Mouse (Mus musculus) kidney, embryonic 14.5 days (tissue): Measurements from ENCODE around the gene Spi1. TPM values are rescaled to one million over a fixed set of nuclear protein-coding genes. Genes with fewer than 3 reads are reported as not detected.

ENCODE experiments used
- ATAC-seq: fragments of 200-750 bp; cut with Nextera tagmentation; 2 replicates; pipeline ENCODE4 v1.8.0; 2017; ENCODE audit warnings: moderate number of reproducible peaks, mild to moderate bottlenecking, moderate TSS enrichment, moderate library complexity; ENCODE audit not compliant: low FRiP score, low TSS enrichment
- H3K27ac ChIP-seq: fragments of 300-500 bp; sonication (generic); 2 replicates; pipeline ENCODE4 v1.5.1; 2014; ENCODE audit warnings: low read depth, mild to moderate bottlenecking, low read length, moderate library complexity, mixed read lengths
- H3K27me3 ChIP-seq: fragments of 300-500 bp; sonication (generic); 2 replicates; pipeline ENCODE4 v1.6.1; 2014; ENCODE audit warnings: mild to moderate bottlenecking, low read length; ENCODE audit not compliant: control insufficient read depth, insufficient read depth
- H3K36me3 ChIP-seq: fragments of 300-500 bp; sonication (generic); 2 replicates; pipeline ENCODE4 v1.6.1; 2014; ENCODE audit warnings: low read length, mixed read lengths; ENCODE audit not compliant: control insufficient read depth, insufficient read depth
- H3K4me1 ChIP-seq: fragments of 300-500 bp; sonication (generic); 2 replicates; pipeline ENCODE4 v1.6.1; 2014; ENCODE audit warnings: low read length, mixed read lengths; ENCODE audit not compliant: control insufficient read depth, insufficient read depth
- H3K4me2 ChIP-seq: fragments of 300-500 bp; sonication (generic); replicated peaks from 2 replicates; pipeline ENCODE4 v1.6.1; 2014; ENCODE audit warnings: low read depth, mild to moderate bottlenecking, low read length
- H3K4me3 ChIP-seq: fragments of 300-500 bp; sonication (generic); 2 replicates; pipeline ENCODE4 v1.5.1; 2014; ENCODE audit warnings: mild to moderate bottlenecking, low read length
- H3K9ac ChIP-seq: fragments of 300-500 bp; sonication (generic); 2 replicates; pipeline ENCODE4 v1.6.1; 2014; ENCODE audit warnings: low read depth, mild to moderate bottlenecking, low read length, moderate library complexity
- H3K9me3 ChIP-seq: fragments of 300-500 bp; sonication (generic); 2 replicates; pipeline ENCODE4 v1.6.1; 2016; ENCODE audit warnings: low read length; ENCODE audit not compliant: control insufficient read depth
- WGBS: fragments of 180-500 bp; shearing (Covaris S2); extraction: QIAGEN DNeasy Blood & Tissue Kit; methylation state at CpG from one replicate; pipeline ENCODE4 v1.1.7; 2014; 5-methylcytosine and 5-hydroxymethylcytosine counted together
- polyA plus RNA-seq: library from polyadenylated mRNA; unstranded; fragments of >200 nt; fragmentation: Nextera tagmentation; extraction: Ambion mirVana; gene quantifications from 2 replicates; pipeline ENCODE4 v1.2.1, GENCODE M21; 2014

Spi1 gene
- polyA plus RNA-seq, 1 experiment from 2014 or later: 2.2 TPM

DNA sequence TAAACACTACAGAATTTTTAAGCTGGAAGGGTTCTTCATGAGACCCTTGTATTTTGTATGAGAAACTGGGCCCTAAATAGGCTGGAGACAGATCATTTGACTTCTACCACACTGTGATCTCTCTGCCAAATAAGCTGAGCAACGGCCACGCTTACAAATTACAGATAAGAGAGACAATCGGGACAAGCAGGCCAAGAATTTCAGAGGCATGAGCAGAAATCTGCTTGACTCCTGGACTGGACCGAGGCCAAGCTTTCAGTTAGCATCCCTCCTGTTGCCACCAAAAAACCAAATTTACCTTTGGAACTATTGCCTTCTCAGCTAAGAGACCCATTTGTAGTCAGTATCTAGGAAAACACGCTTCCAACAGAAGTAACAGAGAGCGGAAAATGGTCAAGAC is 78.4 kb downstream of the Spi1 start:
- Histone ChIP-seq H3K9me3 (no peaks in the 10 kb centered on the region), H3K4me1 (no peaks in the 10 kb centered on the region), H3K27ac (no peak overlapping the region), H3K27me3 (no peaks in the 10 kb centered on the region), H3K4me3 (no peak overlapping the region), H3K9ac (no peak overlapping the region), H3K36me3 (peaks cover 11% of the 10 kb centered on the region; the same call in 1 of the 2 replicates), H3K4me2 (no peak overlapping the region)
- WGBS: 88% methylated on average over 6 of the region's 6 CpGs
- no peak for ATAC-seq

GRCm38 (mm10) chr2:91162952-91163351 is 80.8 kb downstream of the Spi1 start:
- no peak overlapping the region for H3K4me2 ChIP-seq
- no peaks in the 10 kb centered on the region for H3K9me3 ChIP-seq
- no peak for ATAC-seq
- WGBS: 80% methylated on average over 4 of the region's 4 CpGs
- H3K4me3 ChIP-seq: no peak overlapping the region
- H3K36me3 ChIP-seq: peaks cover 15% of the 10 kb centered on the region
- H3K9ac ChIP-seq: no peak overlapping the region
- H3K27me3 ChIP-seq: no peaks in the 10 kb centered on the region
- no peak overlapping the region for H3K27ac ChIP-seq
- no peaks in the 10 kb centered on the region for H3K4me1 ChIP-seq

DNA sequence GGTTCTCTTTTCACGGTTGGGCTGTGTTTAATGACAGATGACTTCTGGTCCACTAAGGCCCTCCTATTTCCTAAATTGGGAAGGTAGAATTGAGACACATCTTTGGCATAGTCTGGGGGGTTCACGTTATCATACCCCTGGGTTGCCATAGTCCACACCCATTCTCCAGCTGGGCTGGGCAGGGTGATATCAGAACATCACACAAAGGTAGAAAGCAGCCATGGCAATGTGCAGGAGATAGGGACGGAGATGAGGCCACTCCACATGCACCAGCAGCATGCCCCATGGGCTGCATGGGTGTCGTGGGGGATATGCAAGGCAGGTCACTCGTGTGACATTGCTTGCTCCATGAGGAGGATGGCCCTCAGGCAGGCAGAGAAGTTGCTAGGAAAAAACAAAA is 81.3 kb downstream of the Spi1 start:
- no peak overlapping the region for H3K27ac ChIP-seq
- H3K4me1 ChIP-seq: no peaks in the 10 kb centered on the region
- WGBS: 75% methylated on average over 5 of the region's 5 CpGs
- no peak overlapping the region for H3K4me3 ChIP-seq
- no peaks in the 10 kb centered on the region for H3K9me3 ChIP-seq
- H3K9ac ChIP-seq: no peak overlapping the region
- no peak overlapping the region for H3K4me2 ChIP-seq
- ATAC-seq: no peak
- peaks cover 13% of the 10 kb centered on the region for H3K36me3 ChIP-seq
- no peaks in the 10 kb centered on the region for H3K27me3 ChIP-seq

- Histone ChIP-seq H3K9me3 (no peaks in the 10 kb centered on the region), H3K27me3 (no peaks in the 10 kb centered on the region), H3K9ac (no peak overlapping the region), H3K4me2 (no peak overlapping the region), H3K27ac (no peak overlapping the region), H3K4me1 (no peaks in the 10 kb centered on the region), H3K4me3 (no peak overlapping the region), H3K36me3 (peaks cover 14% of the 10 kb centered on the region)
- ATAC-seq: no peak
- 92% methylated on average over 6 of the region's 6 CpGs for WGBS
Observed at GRCm38 (mm10) chr2:91164991-91165390, 82.8 kb downstream of the Spi1 start.

Other genes starting within 250 kb of the Spi1 start
- gene Mtch2, start 235.2 kb upstream of the Spi1 start, polyA plus RNA-seq: 249 and 251 TPM in 2 replicates
- gene C1qtnf4, start 196.5 kb upstream of the Spi1 start, polyA plus RNA-seq: 7.7 and 13.2 TPM in 2 replicates
- 37.5 and 43.4 TPM in 2 replicates for gene Kbtbd4, start 177.7 kb upstream of the Spi1 start, polyA plus RNA-seq
- 233 and 251 TPM in 2 replicates for gene Ndufs3, start 177.6 kb upstream of the Spi1 start, polyA plus RNA-seq
- 50.9 and 77.6 TPM in 2 replicates for gene Celf1, start 142.0 kb upstream of the Spi1 start, polyA plus RNA-seq
- gene Rapsn, start 46.8 kb upstream of the Spi1 start, polyA plus RNA-seq: 0.74 and 2.0 TPM in 2 replicates
- gene Psmc3, start 28.4 kb upstream of the Spi1 start, polyA plus RNA-seq: 356 and 399 TPM in 2 replicates
- 31.1 and 32.8 TPM in 2 replicates for gene Slc39a13, start 12.0 kb upstream of the Spi1 start, polyA plus RNA-seq
- gene Mybpc3, start 35.8 kb downstream of the Spi1 start, polyA plus RNA-seq: not detected in 2 replicates
- 5.3 and 7.6 TPM in 2 replicates for gene Madd, start 101.4 kb downstream of the Spi1 start, polyA plus RNA-seq
- 1.2 and 1.7 TPM in 2 replicates for gene Nr1h3, start 120.4 kb downstream of the Spi1 start, polyA plus RNA-seq
- 15.5 and 25.4 TPM in 2 replicates for gene Acp2, start 120.5 kb downstream of the Spi1 start, polyA plus RNA-seq
- gene Ddb2, start 154.6 kb downstream of the Spi1 start, polyA plus RNA-seq: 14.8 and 15.0 TPM in 2 replicates
- 24.3 and 32.8 TPM in 2 replicates for gene Pacsin3, start 173.6 kb downstream of the Spi1 start, polyA plus RNA-seq
- gene Arfgap2, start 182.6 kb downstream of the Spi1 start, polyA plus RNA-seq: 58.6 and 81.6 TPM in 2 replicates